ENCODE assay signal across 13 mouse cellular contexts in the genomic region with DNA sequence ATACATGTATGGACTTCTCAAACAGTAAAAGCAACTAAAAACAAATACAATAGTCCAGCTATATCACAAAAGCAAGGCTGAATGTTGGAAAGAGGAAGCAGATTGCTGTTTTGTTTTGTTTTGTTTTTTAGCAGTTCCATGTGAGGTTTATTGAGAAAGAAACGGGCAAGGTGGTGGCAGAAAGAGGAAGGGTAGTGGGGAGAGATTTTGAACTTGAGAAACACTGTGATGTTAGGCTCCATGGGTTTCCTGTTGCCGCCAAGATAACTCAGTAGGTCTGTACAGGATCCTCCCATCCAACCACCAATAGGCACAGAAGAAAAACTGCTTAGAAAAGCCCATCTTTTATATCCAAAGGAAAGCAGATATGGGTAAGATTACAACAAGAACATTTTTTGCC.
"Had no signal": no experiment of that assay in that cellular context is flagged by ENCODE, and none has a peak within 500 bp of the region (broad histone marks: within the 10 kb centered on the region; RNA-seq: fewer than 3 reads in every experiment).

No protein-coding gene starts in this region.

- DNase-seq: kidney, adult 18-20 months; kidney, adult 9 months; kidney, postnatal 14 days; kidney, postnatal 4 days; layer of hippocampus, postnatal 36 days; liver, embryonic 13.5 days; lung, adult 2 months; lung, postnatal 14 days; midbrain, embryonic 14.5 days; right cerebral cortex, adult 18-20 months; right cerebral cortex, postnatal 14 days; right cerebral cortex, postnatal 4 days; thymus, postnatal 25 days had no signal
